Mouse (Mus musculus): ENCODE measurements around the gene Lrmda. TPM values are rescaled to one million over a fixed set of nuclear protein-coding genes. Genes with fewer than 3 reads are reported as not detected.

Gene Lrmda
- total RNA-seq, 2 experiments from 2014 or later: 1.7 to 3.8 TPM

- DNase-seq: no peak
These were observed 921.1 kb downstream of the Lrmda start for GRCm38 (mm10) chr14:22940576-22940975.

- DNase-seq: no peak
These were observed 923.1 kb downstream of the Lrmda start for GRCm38 (mm10) chr14:22942569-22942968.

GRCm38 (mm10) chr14:22949466-22949865 lies 930.0 kb downstream of the Lrmda start:
- no peak for DNase-seq

GRCm38 (mm10) chr14:22952981-22953380 lies 933.5 kb downstream of the Lrmda start:
- no peak for DNase-seq

- peak; percentile 20 for DNase-seq
These were observed 940.7 kb downstream of the Lrmda start for GRCm38 (mm10) chr14:22960166-22960565.

- peak; percentile 19 for DNase-seq
These were observed 945.5 kb downstream of the Lrmda start for GRCm38 (mm10) chr14:22964796-22965660.

GRCm38 (mm10) chr14:22968705-22969104 lies 949.2 kb downstream of the Lrmda start:
- no peak for DNase-seq

GRCm38 (mm10) chr14:22986736-22987135 lies 967.2 kb downstream of the Lrmda start:
- peak; percentile 54 for DNase-seq

GRCm38 (mm10) chr14:22988090-22988669 lies 968.7 kb downstream of the Lrmda start:
- no peak for DNase-seq

- DNase-seq: no peak
These were observed 975.8 kb downstream of the Lrmda start for GRCm38 (mm10) chr14:22995184-22995935.

GRCm38 (mm10) chr14:22998906-22999305 lies 979.4 kb downstream of the Lrmda start:
- DNase-seq: no peak

GRCm38 (mm10) chr14:23011989-23012388 lies 992.5 kb downstream of the Lrmda start:
- DNase-seq: no peak

GRCm38 (mm10) chr14:23014747-23015286 lies 995.3 kb downstream of the Lrmda start:
- no peak for DNase-seq

- DNase-seq: no peak
These were observed 996.0 kb downstream of the Lrmda start for GRCm38 (mm10) chr14:23015321-23016067.

- DNase-seq: no peak
These were observed 996.6 kb downstream of the Lrmda start for GRCm38 (mm10) chr14:23016068-23016611.

- DNase-seq: no peak
These were observed 1021.5 kb downstream of the Lrmda start for GRCm38 (mm10) chr14:23041002-23041401.

GRCm38 (mm10) chr14:23045322-23045721 lies 1025.8 kb downstream of the Lrmda start:
- DNase-seq: no peak

- DNase-seq: peak; percentile 9
These were observed 1026.8 kb downstream of the Lrmda start for GRCm38 (mm10) chr14:23046330-23046729.

GRCm38 (mm10) chr14:23051441-23051840 lies 1031.9 kb downstream of the Lrmda start:
- peak; percentile 19 for DNase-seq

- DNase-seq: no peak
These were observed 1033.5 kb downstream of the Lrmda start for GRCm38 (mm10) chr14:23052833-23053592.
